Mouse (Mus musculus): ENCODE data around the gene Cd70. TPM values are rescaled to one million over a fixed set of nuclear protein-coding genes. Genes with fewer than 3 reads are reported as not detected.
"Not testable (repeated sequence)": the region's sequence is repeated elsewhere in the genome, so short reads cannot be mapped to it uniquely, and the experiment has no call there.

Cd70 gene
- total and polyA plus RNA-seq, 2 experiments from 2014 or later, result 2.1 to 3.7 TPM

DNA sequence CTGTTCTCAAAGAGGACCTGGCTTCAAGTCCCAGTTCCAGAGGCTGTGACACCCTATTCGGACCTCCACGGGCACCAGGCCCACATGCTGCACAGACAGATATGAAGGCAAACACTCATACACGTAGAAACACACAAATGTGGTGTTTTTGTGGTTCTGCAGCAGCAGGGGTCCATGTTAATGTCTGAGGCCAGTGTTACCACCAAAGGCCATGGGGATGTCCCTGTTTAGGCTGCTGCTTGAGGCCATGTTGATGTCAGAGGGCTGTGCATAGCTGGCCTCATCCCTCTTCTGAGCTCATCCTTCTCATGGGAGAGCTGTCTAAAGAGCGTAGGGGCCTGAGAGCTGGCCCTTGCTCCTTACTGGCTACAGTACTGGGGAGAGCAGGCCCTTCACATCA, 10.9 kb downstream of the Cd70 start:
- H3K27me3 ChIP-seq (ENCODE audit: insufficient read depth, low read length), result no peaks in the 10 kb centered on the region
- no peak overlapping the region for H3K27ac ChIP-seq
- H3K4me2 ChIP-seq (ENCODE audit: low read depth, low read length), result no peak overlapping the region
- no peaks in the 10 kb centered on the region for H3K36me3 ChIP-seq (ENCODE audit: insufficient read depth, low read length)
- DNase-seq (ENCODE audit: low spot score) (no peak), ATAC-seq (no peak)
- no peak overlapping the region for H3K9ac ChIP-seq (replicated peaks; ENCODE audit: low read length)
- H3K4me1 ChIP-seq (ENCODE audit: insufficient read depth, low read length), result no peaks in the 10 kb centered on the region
- no peak for TF ChIP-seq CTCF (IDR thresholded peaks at IDR 0.05; ENCODE audit: low read depth)
- no peaks in the 10 kb centered on the region for H3K9me3 ChIP-seq (ENCODE audit: low read length)
- 88% methylated on average over 4 of the region's 4 CpGs for WGBS
- H3K4me3 ChIP-seq (ENCODE audit: low read length), result no peak overlapping the region

DNA sequence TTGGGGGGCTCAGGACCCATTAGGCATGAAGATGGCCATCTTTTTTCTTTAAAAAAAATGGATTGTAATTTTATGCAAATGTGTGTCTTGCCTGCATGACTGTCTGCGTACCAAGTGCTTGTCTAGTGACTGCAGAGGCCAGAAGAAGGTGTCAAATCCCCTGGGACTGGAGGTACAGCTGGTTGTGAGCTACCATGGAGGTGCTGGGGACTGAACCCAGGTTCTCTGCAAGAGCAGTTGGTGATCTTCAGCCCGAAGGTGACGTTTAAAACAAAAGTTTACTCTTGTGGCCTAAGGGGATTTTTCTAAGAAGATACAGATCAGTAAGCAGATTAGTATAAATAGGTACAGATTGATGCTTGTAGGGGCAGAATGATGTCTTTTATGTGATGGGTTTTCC, 13.9 kb downstream of the Cd70 start:
- Histone ChIP-seq H3K4me1 (ENCODE audit: insufficient read depth, low read length) (no peaks in the 10 kb centered on the region), H3K4me2 (ENCODE audit: low read depth, low read length) (no peak overlapping the region), H3K9me3 (ENCODE audit: low read length) (no peaks in the 10 kb centered on the region), H3K27ac (no peak overlapping the region), H3K4me3 (ENCODE audit: low read length) (no peak overlapping the region), H3K36me3 (ENCODE audit: insufficient read depth, low read length) (no peaks in the 10 kb centered on the region), H3K27me3 (ENCODE audit: insufficient read depth, low read length) (no peaks in the 10 kb centered on the region), H3K9ac (replicated peaks; ENCODE audit: low read length) (no peak overlapping the region)
- DNase-seq (ENCODE audit: low spot score) (no peak), ATAC-seq (no peak)
- WGBS, result 85% methylated on average over 3 of the region's 3 CpGs
- TF ChIP-seq CTCF (IDR thresholded peaks at IDR 0.05; ENCODE audit: low read depth), result no peak

DNA sequence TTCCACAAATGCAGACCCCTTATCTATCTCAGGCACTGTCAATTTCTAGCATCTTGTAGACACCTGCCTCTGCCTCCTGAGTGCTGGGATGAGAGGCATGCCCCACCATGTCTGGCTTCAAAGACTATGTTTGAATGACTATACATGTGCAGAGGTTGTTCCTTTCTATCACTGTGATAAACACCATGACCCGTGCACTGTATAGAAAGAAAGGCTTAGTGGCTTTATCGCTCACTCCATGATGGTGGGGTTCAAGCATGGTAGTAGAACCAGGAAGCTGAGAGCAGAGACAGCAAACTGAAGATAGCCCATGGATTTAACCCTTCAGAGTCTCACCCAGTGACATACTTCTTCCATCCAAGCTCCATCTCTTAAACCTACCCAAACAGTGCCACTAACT, 14.9 kb downstream of the Cd70 start:
- WGBS, result 88% methylated on average over 2 of the region's 2 CpGs
- ATAC-seq, result no peak

DNA sequence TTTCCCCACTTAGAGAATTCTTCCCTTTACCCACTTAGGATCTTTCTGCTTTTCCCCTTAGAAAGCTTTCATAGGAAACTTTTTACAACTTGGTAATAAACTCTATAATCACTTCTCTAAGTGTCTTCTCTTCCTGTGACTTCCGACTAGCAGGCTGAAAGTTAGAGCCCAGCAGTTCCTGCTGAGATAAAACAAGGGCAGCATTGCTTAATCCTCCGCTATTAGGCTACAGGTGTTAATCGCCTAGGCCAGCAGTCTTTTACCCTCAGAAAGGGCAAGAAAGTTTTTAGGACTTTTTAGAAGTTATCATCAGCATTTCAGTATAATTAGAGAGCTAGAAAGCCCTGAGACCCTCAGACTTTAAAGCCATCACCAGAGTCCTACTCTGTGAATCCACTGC, 15.6 kb downstream of the Cd70 start:
- H3K36me3 ChIP-seq (ENCODE audit: insufficient read depth, low read length); H3K4me1 ChIP-seq (ENCODE audit: insufficient read depth, low read length); H3K4me3 ChIP-seq (ENCODE audit: low read length); ATAC-seq; H3K9me3 ChIP-seq (ENCODE audit: low read length); H3K27ac ChIP-seq; H3K27me3 ChIP-seq (ENCODE audit: insufficient read depth, low read length); H3K9ac ChIP-seq (replicated peaks; ENCODE audit: low read length); DNase-seq (ENCODE audit: low spot score); H3K4me2 ChIP-seq (ENCODE audit: low read depth, low read length): not testable (repeated sequence)
- WGBS, result 21% methylated on average over 3 of the region's 3 CpGs

More for the DNA sequence above, 14.9 kb downstream of the Cd70 start:
- no peaks in the 10 kb centered on the region for H3K36me3 ChIP-seq (ENCODE audit: insufficient read depth, low read length)
- DNase-seq (ENCODE audit: low spot score), result no peak
- H3K4me1 ChIP-seq (ENCODE audit: insufficient read depth, low read length), result no peaks in the 10 kb centered on the region
- no peaks in the 10 kb centered on the region for H3K9me3 ChIP-seq (ENCODE audit: low read length)
- H3K27me3 ChIP-seq (ENCODE audit: insufficient read depth, low read length), result no peaks in the 10 kb centered on the region
- no peak overlapping the region for H3K9ac ChIP-seq (replicated peaks; ENCODE audit: low read length)
- no peak overlapping the region for H3K27ac ChIP-seq
- H3K4me3 ChIP-seq (ENCODE audit: low read length), result no peak overlapping the region
- TF ChIP-seq CTCF (IDR thresholded peaks at IDR 0.05; ENCODE audit: low read depth), result no peak
- H3K4me2 ChIP-seq (ENCODE audit: low read depth, low read length), result no peak overlapping the region

DNA sequence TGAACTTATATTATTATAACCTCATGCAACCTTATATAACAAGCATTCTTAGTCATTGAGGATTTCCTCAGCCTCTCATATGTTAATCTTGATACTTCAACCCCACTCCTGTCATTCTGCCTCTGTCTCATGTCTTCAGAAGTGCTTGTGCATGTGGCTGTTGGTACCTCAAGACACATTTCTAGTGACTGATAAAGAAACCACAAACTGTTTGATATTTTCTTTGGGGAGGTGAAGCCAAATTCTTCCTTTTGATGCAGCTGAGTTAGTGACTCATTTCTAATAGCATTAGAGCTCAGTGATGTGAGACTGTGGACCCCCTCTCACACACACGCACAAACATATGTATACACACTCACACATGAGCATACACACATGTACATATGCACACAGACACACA, 17.8 kb downstream of the Cd70 start:
- H3K36me3 ChIP-seq (ENCODE audit: insufficient read depth, low read length), result no peaks in the 10 kb centered on the region
- no peak overlapping the region for H3K4me3 ChIP-seq (ENCODE audit: low read length)
- no peak for DNase-seq (ENCODE audit: low spot score)
- H3K9ac ChIP-seq (replicated peaks; ENCODE audit: low read length), result no peak overlapping the region
- H3K9me3 ChIP-seq (ENCODE audit: low read length), result no peaks in the 10 kb centered on the region
- H3K4me2 ChIP-seq (ENCODE audit: low read depth, low read length), result no peak overlapping the region
- no peaks in the 10 kb centered on the region for H3K4me1 ChIP-seq (ENCODE audit: insufficient read depth, low read length)
- H3K27me3 ChIP-seq (ENCODE audit: insufficient read depth, low read length), result no peaks in the 10 kb centered on the region
- no peak overlapping the region for H3K27ac ChIP-seq
- WGBS, result 93% methylated on average over 1 of the region's 1 CpGs
- no peak for ATAC-seq
- TF ChIP-seq CTCF (IDR thresholded peaks at IDR 0.05; ENCODE audit: low read depth), result no peak

DNA sequence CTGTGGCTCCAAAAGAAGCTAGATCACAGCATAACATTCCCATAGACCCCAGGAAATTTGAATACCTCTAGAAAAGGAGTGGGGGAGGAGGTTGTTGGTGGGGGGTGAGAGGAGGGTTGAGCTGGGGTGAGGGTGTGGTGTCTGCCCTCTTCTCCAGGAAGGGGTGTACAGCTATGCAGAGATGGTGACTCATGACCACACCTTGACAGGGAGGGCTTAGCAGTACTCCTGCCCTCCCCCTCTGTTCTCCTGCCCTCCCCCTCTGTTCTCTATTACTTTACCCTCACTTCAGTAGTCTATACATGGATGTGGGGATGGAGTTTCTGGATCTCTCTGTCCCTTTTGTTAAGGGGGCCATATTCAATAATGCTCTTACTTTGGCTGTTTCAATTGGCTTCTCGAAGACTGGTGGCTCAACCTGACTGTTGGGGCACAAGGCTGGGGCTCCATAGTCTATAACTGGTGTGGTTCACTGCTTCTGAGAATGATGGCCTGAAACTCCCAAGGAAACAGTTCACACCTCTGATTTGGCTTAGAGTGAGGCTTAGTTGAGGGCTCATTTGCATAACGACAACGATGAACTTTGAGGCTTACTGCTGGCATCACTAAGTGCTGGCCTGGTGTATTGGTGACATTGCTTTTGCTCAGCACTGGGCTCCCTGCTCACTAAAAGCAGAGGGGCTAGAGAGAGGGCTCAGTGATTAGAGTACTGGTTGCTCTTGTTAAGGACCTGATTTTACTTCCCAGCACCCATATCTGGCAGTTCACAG, 23.5 kb downstream of the Cd70 start:
- no peaks in the 10 kb centered on the region for H3K4me1 ChIP-seq (ENCODE audit: insufficient read depth, low read length)
- no peak overlapping the region for H3K4me2 ChIP-seq (ENCODE audit: low read depth, low read length)
- 66% methylated on average over 3 of the region's 3 CpGs for WGBS
- ATAC-seq (no peak), DNase-seq (ENCODE audit: low spot score) (no peak)
- H3K27me3 ChIP-seq (ENCODE audit: insufficient read depth, low read length), result no peaks in the 10 kb centered on the region
- no peak overlapping the region for H3K4me3 ChIP-seq (ENCODE audit: low read length)
- no peak overlapping the region for H3K27ac ChIP-seq
- no peak overlapping the region for H3K9ac ChIP-seq (replicated peaks; ENCODE audit: low read length)
- H3K36me3 ChIP-seq (ENCODE audit: insufficient read depth, low read length), result no peaks in the 10 kb centered on the region
- no peak for TF ChIP-seq CTCF (IDR thresholded peaks at IDR 0.05; ENCODE audit: low read depth)
- no peaks in the 10 kb centered on the region for H3K9me3 ChIP-seq (ENCODE audit: low read length)

DNA sequence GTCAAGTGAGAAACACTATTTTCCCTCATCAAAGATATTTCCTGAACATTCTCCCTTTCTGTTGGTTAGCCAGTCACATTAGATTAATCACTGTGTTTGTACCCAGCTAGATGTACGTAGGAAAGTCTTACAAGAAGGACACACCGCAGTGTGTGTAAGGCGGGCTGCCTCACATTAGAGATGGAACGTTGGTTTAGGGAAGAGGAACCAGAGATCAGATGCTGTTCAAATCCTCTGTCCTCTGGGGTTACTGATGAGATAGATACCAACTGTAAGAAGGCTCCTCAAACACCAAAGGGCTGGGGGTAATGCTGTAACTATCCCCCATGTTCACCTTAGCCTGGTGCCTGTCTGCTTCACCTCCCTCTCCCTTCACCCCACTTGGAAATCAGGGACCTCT, 24.8 kb downstream of the Cd70 start:
- ATAC-seq (no peak), DNase-seq (ENCODE audit: low spot score) (no peak)
- no peaks in the 10 kb centered on the region for H3K9me3 ChIP-seq (ENCODE audit: low read length)
- no peaks in the 10 kb centered on the region for H3K4me1 ChIP-seq (ENCODE audit: insufficient read depth, low read length)
- H3K36me3 ChIP-seq (ENCODE audit: insufficient read depth, low read length), result no peaks in the 10 kb centered on the region
- H3K4me2 ChIP-seq (ENCODE audit: low read depth, low read length), result no peak overlapping the region
- 87% methylated on average over 4 of the region's 4 CpGs for WGBS
- no peak overlapping the region for H3K27ac ChIP-seq
- H3K9ac ChIP-seq (replicated peaks; ENCODE audit: low read length), result no peak overlapping the region
- H3K4me3 ChIP-seq (ENCODE audit: low read length), result no peak overlapping the region
- TF ChIP-seq CTCF (IDR thresholded peaks at IDR 0.05; ENCODE audit: low read depth), result no peak
- no peaks in the 10 kb centered on the region for H3K27me3 ChIP-seq (ENCODE audit: insufficient read depth, low read length)

Data from hindbrain, postnatal 0 days (tissue).